Mouse (Mus musculus): ENCODE data around the gene Ankdd1b.

The Ankdd1b gene

DNA sequence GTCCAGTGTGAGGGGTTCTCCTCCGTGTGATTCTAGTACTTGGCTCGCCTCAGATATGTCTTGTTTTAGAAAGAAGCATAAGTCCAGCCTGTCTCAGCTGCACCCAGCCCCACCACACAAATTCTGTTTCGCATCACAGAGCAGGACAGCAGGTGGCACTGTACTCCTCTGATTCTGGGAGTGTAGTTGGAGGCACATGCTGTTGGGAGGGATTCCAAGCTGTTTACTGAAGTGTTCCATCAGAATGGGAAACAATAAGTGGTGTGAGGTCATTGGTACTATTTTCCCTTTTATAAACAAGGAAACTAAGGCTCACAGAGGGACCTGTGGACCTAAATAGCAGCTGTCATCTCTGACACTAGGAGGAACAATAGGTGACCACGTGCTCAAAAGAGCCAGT, 64.0 kb downstream of the Ankdd1b start:
- DNase-seq (ENCODE audit: low spot score), result peak; percentile 39

DNA sequence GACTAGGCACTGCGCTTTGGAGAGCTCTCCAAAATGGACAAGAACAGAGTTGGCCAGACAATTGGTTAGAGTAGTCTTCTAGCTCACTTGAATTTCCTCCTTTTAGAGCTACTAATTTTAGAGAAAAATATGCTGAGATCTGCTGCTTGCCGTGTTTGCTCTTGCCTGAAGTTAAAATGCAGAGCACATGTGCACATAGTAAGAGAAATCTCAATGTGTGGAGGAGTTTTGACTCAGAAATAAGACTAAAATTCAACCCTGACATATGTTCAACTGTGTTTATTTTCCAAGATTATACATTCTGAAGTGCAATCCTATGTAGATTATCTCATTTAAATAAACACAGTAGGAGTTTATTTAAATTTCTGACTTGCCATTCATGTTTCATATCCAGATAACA, 65.5 kb downstream of the Ankdd1b start:
- no peak for DNase-seq (ENCODE audit: low spot score)

DNA sequence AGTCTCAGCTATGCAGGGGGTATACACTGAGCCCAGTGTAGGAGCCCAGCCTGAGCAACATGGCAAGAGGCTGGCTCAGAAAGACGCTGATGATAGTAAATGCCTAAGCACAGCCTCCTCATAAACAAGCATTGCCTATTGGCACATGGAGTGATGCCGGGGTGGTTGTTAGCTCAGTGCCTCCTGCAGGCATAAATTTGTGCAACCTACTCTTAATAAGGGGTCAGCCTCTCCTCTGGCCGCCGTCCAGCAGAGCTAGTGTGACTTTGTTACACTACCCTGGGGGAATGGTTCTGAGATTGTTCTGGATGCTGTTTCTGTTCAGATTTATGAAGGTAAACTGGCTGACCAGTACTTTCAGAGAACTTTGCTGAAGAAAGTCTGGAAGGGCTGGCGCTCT, 69.7 kb downstream of the Ankdd1b start:
- DNase-seq (ENCODE audit: low spot score), result no peak

DNA sequence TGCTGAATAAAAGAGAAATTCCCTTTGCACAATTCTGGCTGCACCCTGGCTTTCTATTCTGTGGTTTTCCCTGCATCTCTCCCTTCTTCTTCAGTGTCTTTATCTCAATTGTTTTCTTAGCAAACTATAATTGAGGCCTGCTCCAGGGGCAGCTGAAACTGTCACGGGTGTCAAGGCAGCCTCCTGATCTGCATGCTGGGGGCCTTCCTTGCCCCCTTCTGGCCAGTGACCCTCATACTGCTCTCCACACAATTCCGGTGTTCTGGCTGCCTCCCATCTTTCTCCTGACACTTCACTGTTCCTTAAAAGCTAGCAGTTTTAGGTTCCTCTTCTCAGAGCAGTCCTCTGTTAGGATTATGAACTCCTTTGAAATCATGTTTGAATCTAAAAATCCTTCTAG, 81.7 kb downstream of the Ankdd1b start:
- no peak for DNase-seq (ENCODE audit: low spot score)

DNA sequence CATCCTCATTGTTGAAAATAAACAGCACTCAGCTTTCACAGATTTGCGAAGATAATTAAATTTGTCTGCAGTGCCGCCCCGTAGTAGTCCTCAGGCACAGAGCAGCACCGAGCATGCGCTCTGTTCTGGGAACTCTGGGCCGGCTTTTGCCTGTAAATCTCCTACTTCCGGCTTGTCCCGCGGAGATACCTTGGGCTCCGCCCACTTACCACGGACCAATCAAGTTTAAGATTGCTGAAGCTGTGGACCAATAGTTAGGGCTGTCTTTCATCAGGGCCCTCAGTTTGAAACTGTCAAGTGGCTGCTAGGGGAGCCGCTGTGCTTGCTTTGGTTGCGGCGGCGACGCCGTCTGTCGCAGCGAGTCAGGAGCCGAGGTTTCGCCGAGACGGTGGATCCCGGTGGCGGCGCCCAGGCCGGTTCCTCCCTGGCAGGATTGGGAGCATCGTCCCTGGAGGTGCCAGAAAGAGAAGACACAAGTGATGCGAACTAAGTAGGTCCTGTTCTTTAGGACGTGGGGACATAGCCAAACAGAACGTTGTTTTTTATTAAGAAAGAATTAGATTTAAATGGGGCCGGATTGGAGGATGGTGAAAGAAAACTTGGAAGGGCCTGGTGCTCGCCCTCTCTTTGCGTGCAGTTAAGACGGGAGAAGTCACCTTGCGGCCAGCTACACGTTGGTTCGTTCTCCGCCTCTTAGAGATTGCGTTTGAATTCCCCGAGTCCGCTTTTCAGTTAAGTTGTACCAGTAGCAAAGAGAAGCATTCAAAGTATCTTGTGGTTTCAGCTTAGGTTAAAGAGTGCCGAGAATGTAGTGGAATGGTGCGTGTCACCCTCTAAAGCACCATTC, 82.7 kb downstream of the Ankdd1b start, which contains the start of gene Poc5:
Gene Poc5, plus strand, starts transcription at position 253 of the 847 bp plus-strand sequence.
- peak; percentile 100 for DNase-seq (ENCODE audit: low spot score)

DNA sequence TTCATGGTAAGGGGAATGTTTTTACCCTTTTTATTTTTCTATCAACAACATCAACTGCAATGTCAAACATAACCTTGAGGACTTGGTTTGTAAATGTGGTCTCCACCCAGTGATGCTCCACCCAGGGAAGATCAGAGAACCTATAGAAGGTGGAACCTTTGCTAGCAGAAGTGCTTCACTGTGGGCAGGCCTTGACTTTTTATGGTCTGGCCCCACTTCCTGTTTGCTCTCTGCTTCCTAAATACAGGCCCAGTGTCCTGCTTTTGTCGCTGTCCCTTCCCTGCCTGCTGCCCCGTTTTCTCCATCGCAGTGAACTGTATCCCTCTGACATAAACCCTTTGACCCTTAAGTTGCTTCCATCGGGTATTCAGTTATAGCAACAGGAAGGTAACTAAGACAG, 93.1 kb downstream of the Ankdd1b start:
- DNase-seq (ENCODE audit: low spot score), result no peak

DNA sequence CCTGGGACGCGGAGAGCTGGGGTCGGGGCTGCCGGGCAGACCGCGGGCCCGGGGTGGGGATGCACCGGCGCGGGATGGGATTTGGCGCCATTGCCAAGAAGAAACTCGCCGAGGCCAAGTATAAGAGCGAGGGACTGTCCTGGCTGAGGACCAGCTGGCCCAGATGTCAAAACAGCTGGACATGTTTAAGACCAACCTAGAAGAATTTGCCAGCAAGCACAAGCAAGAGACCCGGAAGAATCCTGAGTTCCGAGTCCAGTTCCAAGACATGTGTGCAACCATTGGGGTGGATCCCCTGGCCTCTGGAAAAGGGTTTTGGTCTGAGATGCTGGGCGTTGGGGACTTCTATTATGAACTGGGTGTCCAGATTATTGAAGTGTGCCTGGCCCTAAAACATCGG, 94.1 kb downstream of the Ankdd1b start:
- no peak for DNase-seq (ENCODE audit: low spot score)

DNA sequence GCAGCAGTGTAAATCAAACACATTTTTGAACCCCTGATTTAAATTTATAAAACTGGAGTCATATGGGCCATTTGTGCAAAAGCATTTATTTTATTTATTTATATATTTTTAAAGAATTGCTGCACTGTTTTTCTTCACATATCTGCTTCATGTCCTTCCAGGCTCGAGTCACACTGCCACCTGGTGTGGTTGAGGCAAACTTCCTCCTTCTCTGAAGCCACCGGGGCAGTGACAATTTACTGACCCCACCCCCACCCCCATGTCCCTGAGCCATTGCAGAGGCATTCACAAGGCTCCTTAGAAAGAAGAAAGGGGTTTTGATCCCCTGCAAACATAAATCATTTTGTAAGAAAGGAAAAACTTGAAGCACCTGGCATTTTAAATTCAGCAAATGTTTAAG, 95.5 kb downstream of the Ankdd1b start:
- DNase-seq (ENCODE audit: low spot score), result peak; percentile 26

Data from retina, embryonic 14.5 days (tissue).